Mouse (Mus musculus) erythroid progenitor cell, adult 5-6 weeks (primary cell): ENCODE measurements around the gene Edn3. TPM values are rescaled to one million over a fixed set of nuclear protein-coding genes. Genes with fewer than 3 reads are reported as not detected.

Experiments
- ATAC-seq: replicated peaks from 2 replicates; pipeline ENCODE4 v1.8.0; 2016; ENCODE audit warnings: moderate number of reproducible peaks, mild to moderate bottlenecking, moderate TSS enrichment, inconsistent platforms; ENCODE audit not compliant: poor library complexity, low FRiP score, severe bottlenecking
- total RNA-seq, 2 experiments: library from RNA; stranded (forward) in 1 of 2; stranded (reverse) in 1 of 2; fragments of 150-400 nt in 1 of 2; fragments of 186-747, 209-891 nt in 1 of 2; gene quantifications; 2 replicates each; pipeline versions ENCODE4 v1.2.3 to v1.2.4; 2015 to 2017; ENCODE audit warnings: low replicate concordance in 2 of 2

The Edn3 gene
- total RNA-seq, 2 experiments from 2014 or later = not detected

- ATAC-seq = no peak
Measured at GRCm38 (mm10) chr2:174792436-174793125, 32.2 kb downstream of the Edn3 start.

DNA sequence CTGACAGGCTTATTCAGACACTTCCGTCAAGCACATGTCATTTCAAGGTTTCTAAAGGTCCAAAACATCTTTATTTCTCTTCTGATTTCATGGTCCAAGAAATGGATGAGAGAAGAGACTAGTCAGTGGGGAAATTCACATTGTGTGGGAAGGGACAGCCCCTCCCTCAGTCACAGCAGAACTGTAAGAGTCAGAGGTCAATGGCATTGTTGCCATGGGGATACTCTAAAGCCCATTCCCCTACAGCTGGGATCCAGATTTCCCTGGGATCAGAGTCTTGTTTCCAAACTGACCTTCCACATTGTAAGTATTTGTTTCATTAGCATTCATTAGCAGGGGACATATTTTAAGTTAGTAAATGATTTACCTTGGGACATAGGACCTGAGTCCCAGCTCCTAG is 32.8 kb downstream of the Edn3 start:
- no peak for ATAC-seq

GRCm38 (mm10) chr2:174796998-174797397 is 36.6 kb downstream of the Edn3 start:
- no peak for ATAC-seq

- ATAC-seq = no peak
Measured at GRCm38 (mm10) chr2:174797495-174798068, 37.2 kb downstream of the Edn3 start.

- no peak for ATAC-seq
Measured at GRCm38 (mm10) chr2:174802453-174802852, 42.0 kb downstream of the Edn3 start.

GRCm38 (mm10) chr2:174803661-174804060 is 43.2 kb downstream of the Edn3 start:
- ATAC-seq = no peak

GRCm38 (mm10) chr2:174807900-174808299 is 47.5 kb downstream of the Edn3 start:
- no peak; the same call in 1 of the 2 replicates for ATAC-seq

- ATAC-seq = no peak
Measured at GRCm38 (mm10) chr2:174809296-174809695, 48.9 kb downstream of the Edn3 start.

GRCm38 (mm10) chr2:174813306-174813705 is 52.9 kb downstream of the Edn3 start:
- ATAC-seq = no peak

DNA sequence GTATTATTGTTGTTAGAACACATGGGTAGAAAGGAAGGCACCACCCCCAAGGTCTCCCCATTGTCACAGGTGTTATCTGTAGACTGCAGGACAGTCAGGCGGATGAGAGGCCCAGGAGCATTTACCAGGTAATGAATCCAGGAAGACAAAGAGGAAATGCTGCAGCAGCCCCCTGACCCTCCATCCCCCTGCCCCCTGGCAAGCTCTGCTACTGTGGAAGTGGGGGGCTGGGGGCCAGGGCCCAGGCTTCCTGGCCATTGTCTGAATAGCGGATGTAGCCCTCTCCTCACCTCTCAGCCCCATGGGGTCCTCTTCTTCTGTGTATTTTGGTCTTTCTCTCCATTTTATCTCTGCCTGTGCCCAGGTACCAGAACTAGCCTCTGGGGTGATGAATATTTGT is 55.7 kb downstream of the Edn3 start:
- ATAC-seq = no peak

GRCm38 (mm10) chr2:174820286-174820685 is 59.9 kb downstream of the Edn3 start:
- ATAC-seq = no peak

DNA sequence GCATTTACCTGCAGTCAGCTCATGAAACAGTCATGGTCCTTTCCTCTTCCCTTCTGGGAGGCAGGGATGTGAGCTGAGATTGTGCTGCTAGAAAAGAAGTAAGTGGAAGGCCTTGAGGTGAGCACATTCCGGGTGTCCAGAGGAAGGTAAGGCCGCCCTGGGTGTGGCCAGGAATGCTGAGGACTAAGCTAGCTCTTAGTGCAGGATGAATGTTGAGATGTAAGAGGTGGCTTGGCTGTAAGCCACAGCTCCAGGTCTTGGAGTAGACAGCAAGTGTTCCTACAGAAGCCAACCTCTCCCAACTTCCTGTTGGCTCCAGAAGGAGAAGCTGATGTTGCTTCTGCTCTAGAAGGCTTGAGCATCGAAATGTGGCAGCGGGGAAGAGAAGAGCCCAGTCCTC is 67.4 kb downstream of the Edn3 start:
- ATAC-seq = no peak

- ATAC-seq = no peak
Measured at GRCm38 (mm10) chr2:174833608-174834007, 73.2 kb downstream of the Edn3 start.

Other genes starting within 250 kb of the Edn3 start
- gene Zfp831, start 117.1 kb upstream of the Edn3 start, total RNA-seq (2015; ENCODE audit: low replicate concordance) = 0.84 and 1.4 TPM in 2 replicates
- gene Zfp831, start 117.1 kb upstream of the Edn3 start, total RNA-seq (2017; ENCODE audit: low replicate concordance) = 1.0 and 1.2 TPM in 2 replicates
- gene Gm14444, start 249.6 kb downstream of the Edn3 start, total RNA-seq (2015; ENCODE audit: low replicate concordance) = not detected in 2 replicates
- gene Gm14444, start 249.6 kb downstream of the Edn3 start, total RNA-seq (2017; ENCODE audit: low replicate concordance) = not detected in 2 replicates